Mouse (Mus musculus): Measurements from ENCODE around the gene Zcchc13.

Zcchc13 gene

DNA sequence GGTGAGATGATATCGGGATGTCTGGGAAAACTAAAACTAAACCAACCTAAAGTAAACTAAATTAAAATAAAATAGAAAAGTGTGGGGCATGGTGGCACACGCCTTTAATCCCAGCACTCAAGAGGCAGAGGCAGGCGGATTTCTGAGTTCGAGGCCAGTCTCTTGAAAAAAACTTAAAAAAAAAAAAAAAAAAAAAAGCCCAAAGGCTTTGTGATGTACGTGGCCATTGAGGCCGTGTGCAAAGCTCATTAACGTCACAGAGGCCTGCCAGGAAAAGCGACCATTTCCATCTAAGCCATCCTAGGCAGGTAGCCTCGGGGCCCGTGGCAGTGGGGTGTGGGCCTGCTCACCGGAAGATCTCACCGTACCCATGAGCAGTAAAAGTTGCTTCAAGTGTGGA is at the start of gene Zcchc13:
Zcchc13 (plus strand) TSS at position 284 of the 400 bp plus-strand sequence.
- DNase-seq (ENCODE audit: low spot score), result peak; percentile 12

DNA sequence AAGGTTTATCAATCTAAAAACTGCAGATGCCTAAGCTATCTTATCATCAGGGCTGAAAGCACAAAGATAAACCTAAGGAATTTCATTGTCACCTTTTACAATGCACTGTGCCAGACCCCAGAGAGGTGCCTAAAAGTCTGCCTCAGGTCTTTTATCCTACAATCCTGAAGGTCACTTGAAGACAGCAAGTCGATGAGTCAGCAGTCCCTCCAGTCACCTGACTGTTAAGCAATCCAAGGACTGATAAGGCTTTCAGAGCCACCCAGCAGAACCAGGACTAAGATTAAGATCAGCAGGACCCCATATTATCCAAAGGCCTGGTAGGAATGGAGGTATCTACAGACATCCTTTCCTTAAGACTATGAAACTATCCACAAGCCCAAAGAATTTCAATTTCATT is 46.1 kb upstream of the Zcchc13 start:
- DNase-seq (ENCODE audit: low spot score), result no peak

DNA sequence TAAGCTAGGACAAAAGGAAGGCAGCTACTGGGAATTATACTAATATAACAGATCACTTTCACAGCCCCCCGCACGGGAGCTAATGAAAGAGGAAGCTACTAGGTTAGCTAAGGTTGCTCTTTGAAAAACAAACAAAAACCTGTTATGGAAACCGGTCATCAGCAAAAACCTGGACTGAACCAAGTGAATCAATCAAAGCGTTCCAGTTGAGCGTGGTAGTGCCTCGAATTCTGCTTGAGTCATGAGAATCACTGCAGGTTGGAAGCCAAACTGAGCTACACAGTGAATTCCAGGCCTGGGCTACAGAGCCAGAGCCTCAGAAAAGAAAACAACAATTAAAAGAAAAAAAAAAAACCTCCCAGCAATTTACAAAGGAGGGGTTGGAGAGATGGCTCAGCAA is 38.3 kb upstream of the Zcchc13 start:
- no peak for DNase-seq (ENCODE audit: low spot score)

DNA sequence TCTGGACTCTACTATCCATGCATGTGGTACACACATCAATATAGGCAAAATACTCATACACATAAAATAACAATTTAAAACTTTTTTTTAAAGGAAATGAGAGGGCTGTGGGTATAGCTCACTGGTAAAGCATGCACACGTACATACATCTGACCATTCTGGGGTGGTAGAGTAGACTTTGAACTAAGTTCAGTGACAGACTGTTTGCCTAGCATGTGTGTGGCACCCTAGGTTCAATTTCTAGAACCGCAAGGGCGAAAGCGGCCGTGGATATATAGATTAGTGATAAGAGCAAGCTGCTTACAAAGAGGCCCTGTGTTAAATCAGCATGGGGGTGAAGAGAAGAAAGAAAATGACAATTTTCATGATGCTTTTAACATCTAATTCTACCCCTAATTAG is 27.8 kb upstream of the Zcchc13 start:
- DNase-seq (ENCODE audit: low spot score), result no peak

DNA sequence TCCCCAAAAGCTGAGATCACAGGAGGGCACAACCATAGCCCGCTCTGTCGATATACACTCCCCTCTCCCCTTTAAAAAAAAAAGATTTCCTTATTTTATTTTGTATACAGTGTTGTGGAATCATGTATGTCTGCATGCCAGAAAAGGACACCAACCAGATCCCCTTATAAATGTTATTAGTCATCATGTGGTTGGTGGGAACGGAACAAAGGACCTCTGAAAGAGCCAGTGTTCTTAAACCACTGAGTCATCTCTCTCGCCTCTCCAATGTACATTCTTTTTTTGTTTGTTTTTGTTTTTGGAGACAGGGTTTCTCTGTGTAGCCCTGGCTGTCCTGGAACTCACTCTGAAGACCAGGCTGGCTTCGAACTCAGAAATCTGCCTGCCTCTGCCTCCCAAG is 26.2 kb upstream of the Zcchc13 start:
- no peak for DNase-seq (ENCODE audit: low spot score)

DNA sequence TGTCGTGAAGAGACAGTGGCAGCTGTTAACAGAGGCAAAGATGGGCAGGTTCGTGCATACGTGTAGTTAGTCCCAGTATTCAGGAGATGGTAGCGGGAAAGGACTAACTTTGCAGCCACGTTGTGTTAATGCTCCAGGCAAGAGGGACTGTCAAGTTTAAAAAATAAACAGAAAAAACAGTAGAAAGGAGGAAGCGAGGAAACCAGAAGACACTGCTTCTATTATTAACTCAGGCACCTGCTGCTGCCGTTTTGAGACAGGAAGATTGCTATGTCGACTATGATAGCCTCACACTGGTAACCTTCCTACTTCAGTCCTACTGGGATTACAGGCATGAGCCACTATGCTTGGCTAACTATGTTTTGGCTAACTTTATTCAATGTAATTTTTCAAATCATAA is 24.9 kb upstream of the Zcchc13 start:
- DNase-seq (ENCODE audit: low spot score), result no peak

DNA sequence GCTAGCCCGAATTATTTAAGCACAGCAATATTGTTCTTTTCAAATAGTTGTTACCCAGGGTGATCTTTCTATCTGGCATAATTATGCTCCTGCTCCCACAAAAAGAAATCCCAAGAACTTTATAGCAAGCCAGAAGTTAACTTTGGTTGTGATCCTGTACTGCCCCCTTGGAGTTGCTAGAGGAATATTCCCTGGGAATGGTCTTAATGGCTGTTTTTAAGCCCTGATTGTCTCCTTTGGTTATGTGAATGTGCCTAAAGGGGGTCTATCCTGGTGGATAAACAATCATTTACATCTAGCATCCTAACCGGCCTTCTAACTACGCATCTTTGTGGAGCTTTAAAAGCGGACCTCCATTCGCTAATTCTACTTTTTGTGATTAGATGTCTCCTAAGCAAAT is 20.0 kb upstream of the Zcchc13 start:
- no peak for DNase-seq (ENCODE audit: low spot score)

DNA sequence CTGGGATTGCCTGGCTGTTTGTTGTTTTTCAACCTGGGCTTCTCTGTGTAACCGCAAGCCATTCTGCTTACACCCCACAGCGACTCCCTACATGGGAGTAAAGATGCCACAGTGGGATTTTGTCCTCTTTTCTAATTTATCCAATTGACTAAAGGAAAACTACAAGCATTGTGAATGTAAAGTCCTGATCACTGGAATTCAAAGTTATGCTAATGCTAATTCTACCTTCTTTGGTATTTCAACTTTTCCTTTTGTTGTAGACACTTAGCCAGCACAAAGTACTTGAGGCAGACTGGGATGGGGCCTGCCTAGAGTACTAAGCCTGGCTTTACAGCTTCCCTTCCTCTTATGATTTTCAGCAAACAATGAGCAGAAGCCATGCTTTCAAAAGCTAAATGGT is 18.9 kb upstream of the Zcchc13 start:
- DNase-seq (ENCODE audit: low spot score), result no peak

DNA sequence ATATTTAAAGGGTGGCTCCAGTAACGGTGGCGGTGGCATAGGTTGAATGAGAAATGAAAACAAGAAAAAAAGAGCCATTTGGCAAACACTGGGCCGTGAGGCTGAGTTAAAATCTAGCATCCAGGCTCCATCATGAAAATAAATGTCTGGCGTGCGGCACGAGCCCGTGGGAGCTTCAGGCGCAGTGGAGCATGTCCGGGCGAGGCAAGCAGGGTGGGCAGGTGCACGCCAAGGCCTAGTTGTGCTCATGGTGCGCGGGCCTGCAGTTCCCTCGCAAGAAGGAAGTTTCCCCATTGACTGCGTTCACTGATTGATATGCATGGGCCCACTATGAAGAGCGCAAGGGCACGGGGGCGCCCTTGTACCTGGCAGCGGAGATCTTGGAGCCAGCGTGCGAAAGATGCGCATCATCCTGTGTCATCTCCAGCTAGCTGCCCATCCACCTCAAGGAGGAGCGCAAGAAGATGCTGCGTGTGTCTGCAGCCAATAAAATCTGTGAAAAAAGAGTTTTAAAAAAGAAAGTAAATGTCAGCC is 15.6 kb upstream of the Zcchc13 start:
- no peak for DNase-seq (ENCODE audit: low spot score)

DNA sequence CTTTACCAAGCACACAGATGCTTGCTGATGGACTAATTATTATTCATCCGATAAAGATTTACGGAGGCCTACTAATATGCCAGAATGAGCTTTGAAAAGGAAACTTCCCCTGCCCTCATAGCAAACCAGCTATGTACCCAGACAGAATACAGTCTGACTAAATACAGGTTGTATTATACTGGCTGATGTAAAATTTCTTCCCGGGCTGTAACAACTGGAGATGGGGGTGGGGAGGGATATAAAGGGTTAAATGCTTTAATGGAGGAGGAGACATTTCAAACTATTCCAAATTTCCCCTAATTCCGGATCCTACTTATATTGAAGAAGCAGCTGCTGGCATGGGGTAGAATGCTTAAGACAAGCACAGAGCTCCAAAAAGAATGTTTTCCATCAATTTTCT is 14.9 kb upstream of the Zcchc13 start:
- DNase-seq (ENCODE audit: low spot score), result no peak

DNA sequence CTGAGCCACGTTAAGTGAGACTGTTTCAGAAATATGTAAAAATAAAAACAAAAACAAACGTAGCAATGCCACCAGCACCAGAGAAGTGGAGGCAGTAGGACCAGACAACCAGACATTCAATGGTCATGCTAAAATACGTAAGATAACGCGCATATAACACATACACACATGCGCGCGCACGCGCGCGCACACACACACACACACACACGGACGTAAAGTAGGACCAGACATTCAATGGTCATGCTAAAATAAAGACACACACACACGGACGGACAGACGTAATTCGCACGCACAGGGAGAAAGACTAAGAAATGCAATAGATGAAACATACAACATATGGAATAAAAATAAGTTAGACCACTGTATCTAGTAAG is 14.2 kb upstream of the Zcchc13 start:
- DNase-seq (ENCODE audit: low spot score), result peak; percentile 12

DNA sequence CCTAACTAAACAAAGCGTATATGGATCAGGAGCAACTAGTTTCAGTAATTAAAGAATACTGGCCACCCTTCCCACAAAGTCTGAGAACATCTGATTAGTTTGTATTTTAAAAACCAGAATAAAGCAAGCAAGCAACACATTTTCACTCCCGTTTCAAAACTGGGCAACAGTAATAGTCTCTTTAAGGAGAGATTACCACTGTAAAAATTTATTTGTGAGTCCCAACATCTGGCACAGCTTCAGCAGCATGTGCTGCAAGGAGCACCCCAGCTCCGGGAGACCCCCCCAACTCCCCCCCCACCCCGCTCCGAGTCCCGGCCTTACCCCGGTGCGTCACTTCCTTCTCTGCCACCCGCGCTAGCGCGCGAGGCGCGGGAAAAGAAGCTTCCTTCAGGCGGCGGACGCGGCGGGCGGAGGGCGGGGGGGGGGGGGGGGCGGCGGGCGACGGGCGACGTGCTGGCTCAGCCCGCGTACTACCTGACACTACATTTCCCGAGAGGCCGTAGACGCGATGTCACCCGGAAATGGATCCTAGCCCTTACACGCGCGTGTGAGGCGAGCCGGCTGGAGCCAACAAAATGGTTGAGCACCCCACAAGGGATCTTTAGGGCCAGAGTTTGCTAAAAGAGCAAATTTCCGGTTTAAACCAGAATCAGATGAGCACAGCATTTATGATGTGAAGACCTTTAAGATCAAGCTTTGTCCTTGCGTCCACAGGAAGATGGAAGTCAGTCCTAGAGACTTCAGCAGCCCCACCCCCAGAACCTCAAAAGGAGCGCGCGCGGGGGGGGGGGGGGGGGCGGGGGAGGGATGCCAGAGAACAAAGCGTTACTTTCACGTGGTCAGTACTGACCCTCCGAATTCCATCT is 13.6 kb upstream of the Zcchc13 start:
- DNase-seq (ENCODE audit: low spot score), result peak; percentile 82

DNA sequence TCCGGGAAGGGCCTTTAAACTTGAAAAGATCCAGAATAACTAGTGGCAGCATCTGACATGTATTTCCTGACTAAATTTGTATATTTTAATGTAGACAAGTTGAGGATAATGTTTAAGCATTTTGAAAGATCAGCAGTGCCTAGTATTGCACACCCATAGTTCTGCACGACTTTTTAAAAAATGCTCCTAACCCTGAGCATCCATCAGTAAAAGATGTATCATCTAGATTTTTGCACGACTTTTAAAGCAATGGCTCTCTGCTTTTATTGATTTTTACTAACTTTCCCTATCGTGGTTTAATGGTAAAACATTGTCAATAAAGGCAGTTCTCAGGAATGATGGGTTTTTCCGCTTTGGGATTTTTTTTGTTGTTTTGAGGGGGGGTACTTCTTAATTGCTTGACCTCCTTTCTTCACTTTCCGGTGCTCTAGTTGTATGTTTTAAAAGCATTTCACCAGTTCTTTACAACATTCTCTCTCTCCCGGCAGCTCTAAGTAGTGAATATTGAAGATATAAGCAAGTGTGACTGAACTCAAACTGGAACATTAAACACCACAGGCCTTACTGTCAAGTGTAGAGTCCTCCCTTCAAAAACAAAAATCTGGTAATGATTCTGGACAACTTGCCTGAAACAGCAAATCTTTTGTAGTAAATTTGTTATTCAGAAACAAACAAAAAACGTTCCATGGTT is 12.8 kb upstream of the Zcchc13 start:
- DNase-seq (ENCODE audit: low spot score), result no peak

DNA sequence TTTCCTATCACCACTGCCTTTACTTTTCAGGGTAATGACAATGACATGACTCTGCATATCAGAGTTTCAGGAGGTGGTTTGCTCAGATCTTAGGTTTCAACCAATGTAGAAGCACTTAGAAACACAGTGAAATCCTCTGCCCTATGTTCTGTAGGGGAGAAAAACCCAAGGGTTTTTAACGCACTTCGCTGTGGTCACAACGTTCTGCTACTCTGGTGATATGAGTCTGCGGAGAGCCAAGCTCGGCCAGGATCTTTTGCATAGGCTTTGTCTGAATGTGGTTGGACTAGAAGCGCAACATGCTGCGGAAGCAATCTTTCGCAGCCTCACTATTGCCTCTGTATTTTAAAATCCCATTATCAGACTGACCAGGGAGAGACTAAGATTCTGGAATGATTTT is 8.6 kb upstream of the Zcchc13 start:
- no peak for DNase-seq (ENCODE audit: low spot score)

DNA sequence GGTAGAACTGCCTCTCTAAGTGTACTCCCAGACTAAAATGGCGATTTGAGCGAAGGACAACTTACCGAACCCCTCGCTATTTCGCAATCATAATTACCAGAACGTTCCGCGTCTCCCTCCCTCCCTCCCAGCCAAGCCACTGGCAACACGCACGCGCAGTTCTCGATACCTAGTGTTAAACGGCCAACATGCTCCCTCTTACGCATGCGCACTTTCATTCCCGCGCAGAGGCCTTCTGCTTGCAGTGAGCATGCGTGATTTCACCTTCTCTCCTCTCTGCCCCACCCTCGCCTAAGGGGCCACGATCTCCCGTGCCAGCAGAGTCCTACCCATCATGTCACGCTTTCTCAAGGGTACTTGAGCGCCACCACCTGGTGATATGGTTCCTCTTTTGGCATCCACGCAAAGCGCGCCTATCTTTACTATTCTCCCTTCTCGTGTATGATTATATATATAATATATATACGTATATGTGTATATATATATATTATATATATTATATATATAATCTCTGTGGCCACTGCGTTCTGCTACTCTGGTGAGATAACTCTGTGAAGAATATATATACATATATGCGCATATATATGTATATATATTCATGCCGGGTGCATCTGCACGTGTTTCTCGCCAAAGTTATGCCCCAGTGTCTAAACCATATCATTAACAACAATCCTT is 8.0 kb upstream of the Zcchc13 start:
- DNase-seq (ENCODE audit: low spot score), result peak; percentile 92

DNA sequence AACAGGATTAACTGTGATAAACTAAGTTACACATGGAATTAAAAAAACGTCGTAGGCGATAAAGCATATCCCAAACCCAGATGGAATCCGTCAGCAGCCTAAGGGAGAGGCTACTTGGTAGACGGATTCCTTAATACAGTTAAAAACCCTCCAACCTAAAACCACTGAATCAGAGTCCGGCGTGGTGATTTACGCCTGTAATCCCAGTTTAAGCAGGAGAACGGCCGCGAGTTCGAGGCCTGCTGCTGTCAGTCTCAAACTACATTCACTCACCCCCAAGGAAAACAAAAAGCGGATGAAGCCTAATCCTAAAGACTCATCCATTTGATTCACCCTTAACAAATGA is 7.5 kb upstream of the Zcchc13 start:
- no peak for DNase-seq (ENCODE audit: low spot score)

DNA sequence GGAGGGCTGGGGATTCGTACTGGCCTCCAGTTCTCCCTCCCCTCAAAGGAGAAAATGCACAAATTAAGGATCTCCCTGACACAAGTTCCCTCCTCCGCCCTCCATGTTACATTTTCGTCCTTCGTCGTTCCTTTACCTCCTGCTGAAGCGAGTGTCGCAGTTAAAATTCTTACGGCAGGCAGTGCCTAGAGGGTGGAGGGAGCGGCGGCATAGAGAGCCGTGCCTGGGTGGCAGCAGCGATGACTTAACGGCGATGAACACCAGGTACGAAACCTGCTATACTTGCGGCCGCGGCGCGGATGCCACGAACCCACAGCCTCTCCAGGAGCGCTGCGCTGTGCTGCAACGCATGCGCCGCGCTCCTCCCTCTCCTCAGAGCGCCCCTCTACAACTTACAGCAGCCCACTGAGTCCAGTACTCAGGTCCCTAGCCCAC is 7.0 kb upstream of the Zcchc13 start:
- DNase-seq (ENCODE audit: low spot score), result peak; percentile 14

DNA sequence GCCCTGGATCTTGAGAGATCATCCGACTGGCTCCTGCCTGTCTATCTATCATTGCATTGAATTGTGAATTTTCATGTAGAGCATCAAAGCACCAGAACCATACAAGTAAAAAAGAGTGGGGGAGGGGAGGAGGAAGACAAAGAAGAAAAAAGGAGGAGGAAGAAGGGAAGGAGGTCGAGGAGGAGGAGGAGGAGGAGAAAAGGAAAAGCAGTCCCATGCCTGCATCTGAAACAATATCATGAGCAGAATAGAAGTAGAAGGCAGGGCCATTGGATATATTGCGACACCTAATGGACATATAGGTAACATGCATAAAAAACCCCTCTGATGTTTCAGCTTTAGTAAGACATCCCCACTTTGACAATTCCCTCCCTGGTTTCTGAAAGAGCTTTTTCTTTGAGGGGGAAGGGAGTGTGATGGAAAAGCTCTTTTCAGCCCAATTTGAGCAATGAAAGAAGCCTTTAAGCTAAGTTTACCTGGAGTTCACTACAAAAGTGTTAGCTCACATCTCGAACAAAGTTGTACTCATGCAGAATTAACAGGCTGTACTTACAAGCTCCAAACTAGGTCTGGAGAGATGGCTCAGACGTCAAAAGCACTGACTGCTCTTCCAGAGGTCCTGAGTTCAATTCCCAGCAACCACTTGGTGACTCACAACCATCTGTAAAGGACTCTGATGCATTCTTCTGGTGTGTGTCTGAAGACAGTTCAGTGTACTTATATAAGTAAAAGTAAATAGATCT is 5.8 kb upstream of the Zcchc13 start:
- no peak for DNase-seq (ENCODE audit: low spot score)

DNA sequence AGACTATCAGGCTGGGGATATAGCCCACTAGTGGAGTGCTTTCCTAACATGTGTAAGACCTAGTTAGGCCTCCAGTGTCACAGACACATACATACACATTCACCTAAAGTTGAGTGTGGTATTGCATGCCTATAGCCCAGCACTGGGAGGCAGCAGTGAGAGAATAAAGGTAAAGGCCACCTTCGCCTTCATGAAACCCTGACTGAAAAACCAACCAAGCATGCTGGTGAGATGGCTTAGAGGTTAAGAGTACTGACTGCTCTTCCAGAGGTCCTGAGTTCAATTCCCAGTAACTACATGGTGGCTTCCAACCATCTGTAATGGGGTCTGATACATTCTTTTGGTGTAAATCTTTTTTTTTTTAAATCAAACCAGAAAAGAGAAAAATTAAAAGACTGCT is 1.5 kb upstream of the Zcchc13 start:
- no peak for DNase-seq (ENCODE audit: low spot score)

DNA sequence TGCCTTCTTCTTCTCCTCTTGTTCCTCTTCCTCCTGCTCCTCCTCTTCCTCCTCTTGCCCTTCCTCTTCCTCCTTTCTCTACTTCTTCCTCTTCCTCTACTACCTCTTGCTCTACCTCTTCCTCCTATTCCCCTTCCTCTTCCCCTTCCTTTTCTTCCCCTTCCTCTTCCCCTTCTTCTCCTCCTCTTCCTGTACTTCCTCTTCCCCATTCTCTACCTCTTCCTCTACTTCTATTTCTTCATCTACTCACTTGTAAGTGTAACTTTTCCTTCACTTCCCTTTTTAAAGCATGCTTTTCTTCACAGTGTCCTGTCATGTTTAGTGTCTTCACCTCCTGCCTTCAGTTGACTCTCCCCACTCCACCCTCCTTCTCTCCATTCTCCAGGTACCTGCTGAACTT is 3.5 kb downstream of the Zcchc13 start:
- no peak for DNase-seq (ENCODE audit: low spot score)

DNA sequence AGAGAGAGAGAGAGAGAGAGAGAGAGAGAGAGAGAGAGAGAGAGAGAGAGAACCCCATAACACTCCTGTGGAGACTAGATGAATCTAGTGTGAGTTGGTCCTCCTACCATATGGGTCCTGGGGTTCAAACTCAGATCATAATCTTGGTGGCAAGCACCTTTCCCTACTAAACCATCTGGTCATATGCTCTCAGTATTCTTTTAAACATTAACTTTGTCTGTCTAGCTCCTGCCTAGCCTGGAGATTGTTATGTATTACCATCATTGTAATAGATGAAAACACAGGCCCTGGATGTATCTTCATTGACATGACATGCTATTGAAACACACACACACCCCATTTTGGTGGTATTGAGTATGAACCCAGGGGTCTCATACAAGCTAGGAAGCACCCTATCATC is 5.6 kb downstream of the Zcchc13 start:
- DNase-seq (ENCODE audit: low spot score), result no peak

DNA sequence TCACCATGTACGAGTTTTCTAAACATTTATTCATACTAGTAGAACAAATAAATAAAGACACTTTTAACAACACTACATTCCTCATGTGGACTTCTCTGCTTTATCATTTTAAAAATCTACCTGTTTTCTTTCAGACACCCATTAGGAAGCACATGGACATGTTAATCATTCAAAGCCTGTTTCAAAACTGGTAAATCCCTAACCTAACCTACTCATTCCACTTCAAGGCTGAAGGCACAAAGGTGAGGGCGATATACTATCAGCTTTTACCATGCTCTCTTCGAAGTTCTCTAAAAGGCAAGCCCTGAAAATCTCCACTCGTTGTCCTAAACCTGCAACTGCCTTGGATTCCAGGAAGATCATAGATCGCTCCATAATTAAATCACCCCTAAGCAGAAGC is 8.2 kb downstream of the Zcchc13 start:
- no peak for DNase-seq (ENCODE audit: low spot score)
